15 mouse cellular contexts compared by ENCODE assay signal in the genomic region with DNA sequence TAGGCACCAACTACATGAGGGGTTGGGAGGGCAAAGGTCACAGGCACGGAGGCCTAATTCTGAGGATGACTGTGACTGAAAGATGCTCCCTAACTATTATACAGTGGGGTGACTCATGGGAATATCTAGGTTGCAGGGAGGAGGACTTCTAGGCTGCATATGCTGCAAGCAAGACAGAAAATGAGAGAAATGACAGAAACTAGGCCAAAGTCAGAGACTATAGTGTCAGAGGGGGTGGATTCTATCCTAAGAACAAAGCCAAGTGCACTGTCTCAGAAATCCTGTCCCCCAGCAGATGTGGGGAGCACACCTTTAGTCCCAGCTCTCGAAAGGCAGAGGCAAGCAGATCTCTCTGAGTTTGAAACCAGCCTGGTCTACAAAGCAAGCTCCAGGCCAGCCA.
"Had no signal": no experiment of that assay in that cellular context is flagged by ENCODE, and none has a peak within 500 bp of the region (broad histone marks: within the 10 kb centered on the region; RNA-seq: fewer than 3 reads in every experiment).

No protein-coding gene starts in this region.

- H3K9me3 ChIP-seq: neural tube, embryonic 15.5 days; stomach, embryonic 15.5 days had no signal

- H3K4me2 ChIP-seq: neural tube, embryonic 15.5 days; stomach, embryonic 15.5 days had no signal

- DNase-seq: retina, postnatal 1 day; right cerebral cortex, adult 18-20 months; right cerebral cortex, postnatal 14 days; right cerebral cortex, postnatal 25 days; right cerebral cortex, postnatal 4 days; spleen, adult 18-20 months; thymus, adult 18-20 months; thymus, adult 2 months; thymus, postnatal 14 days; thymus, postnatal 25 days; thymus, postnatal 36 days; thymus, postnatal 4 days had no signal

- H3K27me3 ChIP-seq: neural tube, embryonic 15.5 days; stomach, embryonic 15.5 days had no signal

- H3K27ac ChIP-seq: neural tube, embryonic 15.5 days; stomach, embryonic 15.5 days; stomach, postnatal 0 days had no signal

- H3K4me3 ChIP-seq: neural tube, embryonic 15.5 days; stomach, embryonic 15.5 days had no signal

- H3K4me1 ChIP-seq: stomach, embryonic 15.5 days had no signal

- H3K36me3 ChIP-seq: stomach, embryonic 15.5 days had no signal

- H3K9ac ChIP-seq: neural tube, embryonic 15.5 days; stomach, embryonic 15.5 days had no signal
